Mouse (Mus musculus): Measurements from ENCODE around the gene Pagr1b.

Pagr1b gene

GRCm38 (mm10) chr7:127016481-127016485 is at the start of gene Pagr1b:
TSS of gene Pagr1b (minus strand) at chr7:127016484.
- in situ Hi-C loops (cut with MboI; ENCODE audit: unreplicated experiment in 2 of 2), result loop anchor here (5.0 kb wide), 2 partner anchors 86 to 184 kb away; partner anchors contain the start of gene 4930451I11Rik (in 1 of the 2)

GRCm38 (mm10) chr7:127065538-127065937 is 49.3 kb upstream of the Pagr1b start:
- in situ Hi-C loops (cut with MboI; ENCODE audit: unreplicated experiment in 2 of 2), result loop anchor here (5.0 kb wide), 1 partner anchor 37 kb away; no protein-coding TSS in a partner anchor

GRCm38 (mm10) chr7:127055026-127055585 is 38.8 kb upstream of the Pagr1b start:
- in situ Hi-C loops (cut with MboI; ENCODE audit: unreplicated experiment in 2 of 2), result no loop called here

GRCm38 (mm10) chr7:127041851-127042672 is 25.8 kb upstream of the Pagr1b start, which contains the start of gene Kif22:
TSS of gene Kif22 (minus strand) at chr7:127042471.
- in situ Hi-C loops (cut with MboI; ENCODE audit: unreplicated experiment in 2 of 2), result no loop called here

GRCm38 (mm10) chr7:127031244-127031643 is 15.0 kb upstream of the Pagr1b start:
- in situ Hi-C loops (cut with MboI; ENCODE audit: unreplicated experiment in 2 of 2), result no loop called here

GRCm38 (mm10) chr7:127030172-127030571 is 13.9 kb upstream of the Pagr1b start:
- in situ Hi-C loops (cut with MboI; ENCODE audit: unreplicated experiment in 2 of 2), result no loop called here

GRCm38 (mm10) chr7:127027885-127028284 is 11.6 kb upstream of the Pagr1b start:
- in situ Hi-C loops (cut with MboI; ENCODE audit: unreplicated experiment in 2 of 2), result loop anchor here in 1 of 2 experiments (10.0 kb wide), 1 partner anchor 197 kb away; no protein-coding TSS in a partner anchor

- in situ Hi-C loops (cut with MboI; ENCODE audit: unreplicated experiment in 2 of 2), result loop anchor here in 1 of 2 experiments (10.0 kb wide), 1 partner anchor 198 kb away; no protein-coding TSS in a partner anchor
These were observed 10.9 kb upstream of the Pagr1b start, which contains the start of gene Maz for GRCm38 (mm10) chr7:127026984-127027726. TSS of gene Maz (minus strand) at chr7:127027037.

GRCm38 (mm10) chr7:127026616-127026983 is 10.3 kb upstream of the Pagr1b start:
- in situ Hi-C loops (cut with MboI; ENCODE audit: unreplicated experiment in 2 of 2), result loop anchor here in 1 of 2 experiments (10.0 kb wide), 1 partner anchor 198 kb away; no protein-coding TSS in a partner anchor

GRCm38 (mm10) chr7:127026161-127026600 is 9.9 kb upstream of the Pagr1b start:
- in situ Hi-C loops (cut with MboI; ENCODE audit: unreplicated experiment in 2 of 2), result loop anchor here in 1 of 2 experiments (10.0 kb wide), 1 partner anchor 199 kb away; no protein-coding TSS in a partner anchor

- in situ Hi-C loops (cut with MboI; ENCODE audit: unreplicated experiment in 2 of 2), result loop anchor here in 1 of 2 experiments (10.0 kb wide), 1 partner anchor 199 kb away; no protein-coding TSS in a partner anchor
These were observed 9.4 kb upstream of the Pagr1b start for GRCm38 (mm10) chr7:127025556-127026160.

- in situ Hi-C loops (cut with MboI; ENCODE audit: unreplicated experiment in 2 of 2), result loop anchor here (5.0 to 10.0 kb wide), 2 partner anchors 72 to 200 kb away; no protein-coding TSS in a partner anchor
These were observed 8.7 kb upstream of the Pagr1b start for GRCm38 (mm10) chr7:127024755-127025555.

- in situ Hi-C loops (cut with MboI; ENCODE audit: unreplicated experiment in 2 of 2), result loop anchor here (5.0 to 10.0 kb wide), 2 partner anchors 73 to 201 kb away; no protein-coding TSS in a partner anchor
These were observed 7.8 kb upstream of the Pagr1b start for GRCm38 (mm10) chr7:127023896-127024690.

- in situ Hi-C loops (cut with MboI; ENCODE audit: unreplicated experiment in 2 of 2), result loop anchor here (5.0 to 10.0 kb wide), 2 partner anchors 74 to 202 kb away; no protein-coding TSS in a partner anchor
These were observed 7.0 kb upstream of the Pagr1b start for GRCm38 (mm10) chr7:127023272-127023691.

- in situ Hi-C loops (cut with MboI; ENCODE audit: unreplicated experiment in 2 of 2), result loop anchor here (5.0 to 10.0 kb wide), 2 partner anchors 75 to 202 kb away; no protein-coding TSS in a partner anchor
These were observed 6.4 kb upstream of the Pagr1b start for GRCm38 (mm10) chr7:127022528-127023271.

- in situ Hi-C loops (cut with MboI; ENCODE audit: unreplicated experiment in 2 of 2), result loop anchor here (5.0 to 10.0 kb wide), 2 partner anchors 75 to 203 kb away; no protein-coding TSS in a partner anchor
These were observed 5.6 kb upstream of the Pagr1b start for GRCm38 (mm10) chr7:127021563-127022527.

Measured in v-Abl transformed pro-B cells (cell line).